Mouse (Mus musculus) urinary bladder, postnatal 0 days (tissue): ENCODE data around the gene March6. TPM values are rescaled to one million over a fixed set of nuclear protein-coding genes. Genes with fewer than 3 reads are reported as not detected.

Experiments
- polyA plus RNA-seq: library from polyadenylated mRNA; unstranded; fragments of >200 nt; fragmentation: Nextera tagmentation; extraction: Ambion mirVana; gene quantifications from 2 replicates; pipeline ENCODE4 v1.2.1, GENCODE M21; 2015

March6 gene
- polyA plus RNA-seq, result 13.8 and 15.9 TPM in 2 replicates

DNA sequence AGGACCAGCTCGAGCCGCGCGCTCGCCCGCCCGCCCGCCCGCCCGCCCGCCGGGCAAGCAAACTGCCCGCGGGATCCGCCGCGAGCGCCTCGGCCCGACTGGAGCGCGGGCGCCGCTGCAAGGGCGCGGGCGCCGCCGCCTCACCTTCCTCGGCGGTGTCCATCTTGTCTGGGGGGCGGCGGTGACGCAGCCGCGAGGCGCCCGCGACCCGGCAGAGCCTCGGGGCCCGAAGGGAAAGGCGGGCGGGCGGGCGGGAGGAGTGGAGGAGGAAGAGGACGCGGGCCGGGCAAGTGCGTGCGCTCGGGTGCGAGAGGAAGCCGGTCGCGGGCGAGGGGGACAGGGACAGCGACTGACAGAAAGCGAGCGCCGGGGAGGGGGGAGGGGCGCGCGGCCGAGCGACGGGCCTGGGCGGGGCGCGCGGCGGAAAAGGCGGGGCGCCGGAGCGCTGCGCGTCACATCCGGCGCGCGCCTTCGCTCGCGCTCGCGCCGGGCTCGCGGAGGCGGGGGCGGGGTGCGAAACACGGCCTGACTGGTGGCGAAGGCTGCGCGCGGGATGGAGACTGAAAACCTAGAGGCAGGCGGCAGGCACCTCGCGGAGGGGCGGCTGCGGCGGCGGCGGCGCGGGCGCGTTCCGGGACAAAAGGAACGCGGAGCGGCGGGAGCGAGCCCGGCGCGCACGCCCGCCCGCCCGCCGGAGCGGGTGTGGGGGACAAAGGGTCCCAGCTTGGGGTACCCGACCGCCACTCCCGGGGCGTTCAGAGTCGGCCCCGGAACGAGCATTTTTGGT lies at the start of gene March6:
TSS of gene March6 (minus strand) at position 395 of the 787 bp plus-strand sequence.

DNA sequence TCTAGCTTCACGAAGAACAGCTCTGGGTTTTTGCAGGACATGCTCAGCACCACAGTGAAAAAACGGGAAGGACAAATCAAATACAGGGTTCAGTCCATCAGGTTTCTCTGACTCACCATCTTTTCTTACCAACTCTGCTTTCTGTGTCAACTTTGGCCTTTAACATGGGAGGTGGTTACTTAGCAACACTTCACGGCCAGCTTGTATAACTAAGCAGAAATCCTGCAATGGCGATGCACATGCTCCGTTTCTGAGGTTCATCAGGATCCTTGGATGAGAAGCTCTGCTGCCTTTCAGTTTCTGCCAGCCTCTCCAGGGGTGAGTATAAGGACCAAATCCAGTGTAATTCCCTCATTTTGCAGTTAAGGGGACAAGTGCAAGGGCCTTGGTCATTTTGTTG lies 34.3 kb upstream of the March6 start, which contains the start of gene Cmbl:
TSS of gene Cmbl (plus strand) at position 206 of the 400 bp plus-strand sequence.

DNA sequence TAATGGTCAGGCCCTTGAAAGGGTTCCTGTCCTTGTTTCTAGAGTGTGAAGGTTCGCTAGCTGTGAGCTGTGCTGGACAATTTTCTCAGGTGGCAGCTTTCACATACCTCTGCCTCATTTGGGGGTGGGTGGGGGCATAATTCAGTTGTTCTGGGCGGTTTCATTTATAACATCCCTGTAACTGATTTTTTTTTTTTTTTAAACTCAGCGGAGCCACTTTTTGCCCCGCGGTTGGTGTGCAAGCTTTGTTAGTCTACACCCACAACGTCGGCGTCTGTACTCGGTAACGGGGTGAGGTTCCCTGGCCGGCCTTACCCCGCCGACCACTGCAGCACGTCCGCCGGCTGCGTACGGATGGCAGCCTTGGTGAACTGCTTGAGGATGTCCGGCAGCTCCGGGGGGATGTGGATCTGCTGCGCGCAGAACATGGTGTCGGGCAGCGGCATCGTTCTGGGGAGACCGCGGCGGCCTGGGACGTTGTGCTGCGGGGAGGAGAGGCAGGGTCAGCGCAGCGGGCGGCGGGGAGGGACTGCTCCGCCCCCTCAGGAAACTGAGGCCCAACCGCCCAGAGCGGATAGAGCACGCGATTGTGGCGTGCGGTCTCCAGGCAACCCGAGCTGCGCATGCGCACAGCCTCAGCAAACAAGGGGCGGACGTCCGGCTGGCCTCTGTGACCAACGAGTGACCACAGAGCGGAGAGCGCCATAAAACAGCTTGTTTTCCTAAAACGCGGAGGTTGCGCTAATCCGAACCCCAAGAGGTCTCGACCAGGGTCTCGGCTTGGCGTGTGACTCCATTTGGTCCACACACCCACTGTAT lies 77.5 kb downstream of the March6 start, which contains the start of gene Ropn1l:
TSS of gene Ropn1l (minus strand) at position 640 of the 819 bp plus-strand sequence.

Other genes starting within 250 kb of the March6 start
- gene Ankrd33b, start 163.3 kb downstream of the March6 start, polyA plus RNA-seq, result 0.40 and 1.3 TPM in 2 replicates
- 2.9 and 3.1 TPM in 2 replicates for gene Ropn1l, start 77.3 kb downstream of the March6 start, polyA plus RNA-seq
- 23.6 and 24.2 TPM in 2 replicates for gene Cmbl, start 34.3 kb upstream of the March6 start, polyA plus RNA-seq
- 293 and 311 TPM in 2 replicates for gene Cct5, start 70.8 kb upstream of the March6 start, polyA plus RNA-seq
- gene Fam173b, start 70.8 kb upstream of the March6 start, polyA plus RNA-seq, result 13.2 and 14.0 TPM in 2 replicates